In genomic region chr17:30345008-30345407, GRCm38 (mm10) we compare ENCODE assay signal across 21 mouse cellular contexts.
A peak's percentile ranks its signal among the peaks of the same experiment; 100 is the strongest.
DNase-seq lines count a peak whose midpoint lies in the region; ATAC-seq lines count a peak whose summit lies in the region.
"Had no signal": no experiment of that assay in that cellular context is flagged by ENCODE, and none has a peak within 500 bp of the region (broad histone marks: within the 10 kb centered on the region; RNA-seq: fewer than 3 reads in every experiment).

No protein-coding gene starts in this region.

- no peaks in the 10 kb centered on the region for H3K9me3 ChIP-seq in midbrain, embryonic 11.5 days (ENCODE audit: control insufficient read depth, low read length)
- H3K9me3 ChIP-seq in midbrain, embryonic 13.5 days: no peaks in the 10 kb centered on the region
- H3K9me3 ChIP-seq in midbrain, embryonic 14.5 days (ENCODE audit: control insufficient read depth, low read length): no peaks in the 10 kb centered on the region
- H3K9me3 ChIP-seq in midbrain, embryonic 10.5 days (replicated peaks): no peaks in the 10 kb centered on the region
- H3K9me3 ChIP-seq: G1E had no signal

- WGBS in midbrain, embryonic 11.5 days: 71% methylated on average over 3 of the region's 3 CpGs
- WGBS in midbrain, embryonic 13.5 days: 79% methylated on average over 3 of the region's 3 CpGs
- WGBS in midbrain, embryonic 14.5 days: 76% methylated on average over 3 of the region's 3 CpGs
- 74% methylated on average over 3 of the region's 3 CpGs for WGBS in midbrain, embryonic 10.5 days

- no peak overlapping the region for H3K27ac ChIP-seq in midbrain, embryonic 11.5 days (ENCODE audit: low read depth, low read length)
- no peak overlapping the region for H3K27ac ChIP-seq in midbrain, embryonic 13.5 days
- H3K27ac ChIP-seq in midbrain, embryonic 14.5 days (replicated peaks; ENCODE audit: low read depth, low read length): 0 out of 2 replicates have a peak overlapping the region, but pooled peaks have one; percentile 26
- no peak overlapping the region for H3K27ac ChIP-seq in midbrain, embryonic 10.5 days (replicated peaks)

- H3K4me2 ChIP-seq in midbrain, embryonic 11.5 days: no peak overlapping the region
- H3K4me2 ChIP-seq in midbrain, embryonic 13.5 days (replicated peaks): no peak overlapping the region
- no peak overlapping the region for H3K4me2 ChIP-seq in midbrain, embryonic 14.5 days (ENCODE audit: low read length)

- DNase-seq in heart, adult 11 months: peak; percentile 52
- DNase-seq in heart, postnatal 10 days: no peak
- peak; percentile 54 for DNase-seq in midbrain, embryonic 11.5 days (ENCODE audit: low spot score, missing footprints)
- DNase-seq in midbrain, embryonic 14.5 days: no peak
- no peak for DNase-seq in midbrain, embryonic 10.5 days (ENCODE audit: low spot score)
- DNase-seq: adrenal gland, adult 2 months; adrenal gland, adult 8-10 months; adrenal gland, postnatal 10 days; adrenal gland, postnatal 14 days; adrenal gland, postnatal 25 days; adrenal gland, postnatal 36 days; B cell, adult 2 months; cerebellum, adult 11 months; cerebellum, adult 11-12 months; cerebellum, adult 18-20 months had no signal

- peaks cover 14% of the 10 kb centered on the region for H3K4me1 ChIP-seq in midbrain, embryonic 11.5 days (ENCODE audit: control insufficient read depth, insufficient read depth, low read length)
- H3K4me1 ChIP-seq in midbrain, embryonic 13.5 days (replicated peaks): peaks cover 51% of the 10 kb centered on the region
- H3K4me1 ChIP-seq in midbrain, embryonic 14.5 days (ENCODE audit: control insufficient read depth, insufficient read depth, low read length): peaks cover 31% of the 10 kb centered on the region
- peaks cover 51% of the 10 kb centered on the region for H3K4me1 ChIP-seq in midbrain, embryonic 10.5 days

- no peaks in the 10 kb centered on the region for H3K27me3 ChIP-seq in midbrain, embryonic 11.5 days (ENCODE audit: control insufficient read depth, insufficient read depth, low read length)
- no peaks in the 10 kb centered on the region for H3K27me3 ChIP-seq in midbrain, embryonic 13.5 days
- H3K27me3 ChIP-seq in midbrain, embryonic 14.5 days (ENCODE audit: control insufficient read depth, insufficient read depth, low read length): no peaks in the 10 kb centered on the region
- no peaks in the 10 kb centered on the region for H3K27me3 ChIP-seq in midbrain, embryonic 10.5 days (ENCODE audit: low read depth, poor library complexity, severe bottlenecking)
- H3K27me3 ChIP-seq: CH12.LX, Patski had no signal

- no peaks in the 10 kb centered on the region for H3K36me3 ChIP-seq in midbrain, embryonic 11.5 days (ENCODE audit: control insufficient read depth, insufficient read depth, low read length)
- H3K36me3 ChIP-seq in midbrain, embryonic 13.5 days: no peaks in the 10 kb centered on the region
- H3K36me3 ChIP-seq in midbrain, embryonic 14.5 days (ENCODE audit: control insufficient read depth, insufficient read depth, low read length): no peaks in the 10 kb centered on the region
- no peaks in the 10 kb centered on the region for H3K36me3 ChIP-seq in midbrain, embryonic 10.5 days
- H3K36me3 ChIP-seq: G1E had no signal

- no peak overlapping the region for H3K9ac ChIP-seq in midbrain, embryonic 11.5 days (ENCODE audit: low read length)
- H3K9ac ChIP-seq in midbrain, embryonic 13.5 days (replicated peaks): no peak overlapping the region
- H3K9ac ChIP-seq in midbrain, embryonic 14.5 days (replicated peaks; ENCODE audit: low read length): no peak overlapping the region

- intact Hi-C loops in heart, postnatal 10 days (cut with DNase I): no loop called here

- no peak for ATAC-seq in midbrain, embryonic 11.5 days (ENCODE audit: low FRiP score)
- ATAC-seq in midbrain, embryonic 13.5 days: no peak
- no peak for ATAC-seq in midbrain, embryonic 14.5 days (ENCODE audit: low FRiP score, low TSS enrichment)
- ATAC-seq: activated CD4-positive, CD25-positive, alpha-beta regulatory T cell, adult 4 months; CD4-positive, CD25-positive, alpha-beta regulatory T cell, adult 4 months; Patski had no signal

- no peak overlapping the region for H3K4me3 ChIP-seq in midbrain, embryonic 11.5 days (ENCODE audit: low read depth, low read length)
- H3K4me3 ChIP-seq in midbrain, embryonic 13.5 days (replicated peaks): no peak overlapping the region
- no peak overlapping the region for H3K4me3 ChIP-seq in midbrain, embryonic 14.5 days (replicated peaks; ENCODE audit: low read depth, low read length)
- no peak overlapping the region for H3K4me3 ChIP-seq in midbrain, embryonic 10.5 days

Comparison
In these comparisons a context has a peak if more than half of its experiments do, and no peak if none do; other contexts are left out.
1. DNase-seq: peak in heart, adult 11 months (single experiment) and midbrain, embryonic 11.5 days (single experiment); none in heart, postnatal 10 days (0 of 2), midbrain, embryonic 14.5 days (single experiment) and midbrain, embryonic 10.5 days (single experiment).